Mouse (Mus musculus): ENCODE data around the gene Tssk1. TPM values are rescaled to one million over a fixed set of nuclear protein-coding genes. Genes with fewer than 3 reads are reported as not detected.

The Tssk1 gene
- polyA plus RNA-seq (2014; fragmentation: Illumina TruSeq; extraction: RNeasy Lipid Tissue Mini Kit (QIAGEN cat#74804)), result not detected

GRCm38 (mm10) chr16:17893923-17894322 lies at the start of gene Tssk1:
Tssk1 (plus strand) TSS chr16:17894223.

GRCm38 (mm10) chr16:17891567-17891959 lies 2.5 kb upstream of the Tssk1 start, which contains the start of gene Gm20518:
Gm20518 (minus strand) TSS chr16:17891671.

GRCm38 (mm10) chr16:17898462-17898861 lies 4.4 kb downstream of the Tssk1 start, which contains the start of the genes Dgcr2 and Tssk2:
Dgcr2 (minus strand) TSS chr16:17898562.
Tssk2 (plus strand) TSS chr16:17898637.

GRCm38 (mm10) chr16:17911052-17911595 lies 17.1 kb downstream of the Tssk1 start, which contains the start of gene Ess2:
Ess2 (minus strand) TSS chr16:17911348.

GRCm38 (mm10) chr16:17914307-17915249 lies 20.6 kb downstream of the Tssk1 start, which contains the start of gene Gsc2:
Gsc2 (minus strand) TSS chr16:17915059.

GRCm38 (mm10) chr16:17928087-17928580 lies 34.1 kb downstream of the Tssk1 start, which contains the start of gene Slc25a1:
Slc25a1 (minus strand) TSS chr16:17928219.

Other genes with a start within 250 kb of the Tssk1 start
- gene Ccdc74a, start 247.8 kb upstream of the Tssk1 start, polyA plus RNA-seq (2014; fragmentation: Illumina TruSeq; extraction: RNeasy Lipid Tissue Mini Kit (QIAGEN cat#74804)), result 1.3 TPM
- 10.9 TPM for gene Med15, start 161.3 kb upstream of the Tssk1 start, polyA plus RNA-seq (2014; fragmentation: Illumina TruSeq; extraction: RNeasy Lipid Tissue Mini Kit (QIAGEN cat#74804))
- 11.0 TPM for gene Klhl22, start 134.6 kb upstream of the Tssk1 start, polyA plus RNA-seq (2014; fragmentation: Illumina TruSeq; extraction: RNeasy Lipid Tissue Mini Kit (QIAGEN cat#74804))
- 0.14 TPM for gene Scarf2, start 96.9 kb upstream of the Tssk1 start, polyA plus RNA-seq (2014; fragmentation: Illumina TruSeq; extraction: RNeasy Lipid Tissue Mini Kit (QIAGEN cat#74804))
- gene B830017H08Rik, start 61.1 kb upstream of the Tssk1 start, polyA plus RNA-seq (2014; fragmentation: Illumina TruSeq; extraction: RNeasy Lipid Tissue Mini Kit (QIAGEN cat#74804)), result not detected
- gene Car15, start 55.9 kb upstream of the Tssk1 start, polyA plus RNA-seq (2014; fragmentation: Illumina TruSeq; extraction: RNeasy Lipid Tissue Mini Kit (QIAGEN cat#74804)), result not detected
- gene Gm20518, start 2.6 kb upstream of the Tssk1 start, polyA plus RNA-seq (2014; fragmentation: Illumina TruSeq; extraction: RNeasy Lipid Tissue Mini Kit (QIAGEN cat#74804)), result not detected
- gene Dgcr2, start 4.3 kb downstream of the Tssk1 start, polyA plus RNA-seq (2014; fragmentation: Illumina TruSeq; extraction: RNeasy Lipid Tissue Mini Kit (QIAGEN cat#74804)), result 13.3 TPM
- gene Tssk2, start 4.4 kb downstream of the Tssk1 start, polyA plus RNA-seq (2014; fragmentation: Illumina TruSeq; extraction: RNeasy Lipid Tissue Mini Kit (QIAGEN cat#74804)), result not detected
- 2.9 TPM for gene Ess2, start 17.1 kb downstream of the Tssk1 start, polyA plus RNA-seq (2014; fragmentation: Illumina TruSeq; extraction: RNeasy Lipid Tissue Mini Kit (QIAGEN cat#74804))
- not detected for gene Gsc2, start 20.8 kb downstream of the Tssk1 start, polyA plus RNA-seq (2014; fragmentation: Illumina TruSeq; extraction: RNeasy Lipid Tissue Mini Kit (QIAGEN cat#74804))
- gene Slc25a1, start 34.0 kb downstream of the Tssk1 start, polyA plus RNA-seq (2014; fragmentation: Illumina TruSeq; extraction: RNeasy Lipid Tissue Mini Kit (QIAGEN cat#74804)), result 11.5 TPM
- not detected for gene Vpreb2, start 86.2 kb downstream of the Tssk1 start, polyA plus RNA-seq (2014; fragmentation: Illumina TruSeq; extraction: RNeasy Lipid Tissue Mini Kit (QIAGEN cat#74804))
- gene Dgcr6, start 158.6 kb downstream of the Tssk1 start, polyA plus RNA-seq (2014; fragmentation: Illumina TruSeq; extraction: RNeasy Lipid Tissue Mini Kit (QIAGEN cat#74804)), result 3.3 TPM
- not detected for gene Prodh, start 196.0 kb downstream of the Tssk1 start, polyA plus RNA-seq (2014; fragmentation: Illumina TruSeq; extraction: RNeasy Lipid Tissue Mini Kit (QIAGEN cat#74804))
- gene Rtn4r, start 233.4 kb downstream of the Tssk1 start, polyA plus RNA-seq (2014; fragmentation: Illumina TruSeq; extraction: RNeasy Lipid Tissue Mini Kit (QIAGEN cat#74804)), result not detected